Mouse (Mus musculus) liver, embryonic 14.5 days (tissue): ENCODE results near the gene Terf2.

Experiments
- CTCF ChIP-seq: IDR thresholded peaks from 2 replicates; pipeline ENCODE4 v1.5.1; 2016; ENCODE audit warnings: antibody characterized with exemption, low read depth, control low read depth
- EP300 ChIP-seq: IDR thresholded peaks from 2 replicates; pipeline ENCODE4 v1.6.1; 2016; ENCODE audit warnings: antibody characterized with exemption, low read depth

DNA sequence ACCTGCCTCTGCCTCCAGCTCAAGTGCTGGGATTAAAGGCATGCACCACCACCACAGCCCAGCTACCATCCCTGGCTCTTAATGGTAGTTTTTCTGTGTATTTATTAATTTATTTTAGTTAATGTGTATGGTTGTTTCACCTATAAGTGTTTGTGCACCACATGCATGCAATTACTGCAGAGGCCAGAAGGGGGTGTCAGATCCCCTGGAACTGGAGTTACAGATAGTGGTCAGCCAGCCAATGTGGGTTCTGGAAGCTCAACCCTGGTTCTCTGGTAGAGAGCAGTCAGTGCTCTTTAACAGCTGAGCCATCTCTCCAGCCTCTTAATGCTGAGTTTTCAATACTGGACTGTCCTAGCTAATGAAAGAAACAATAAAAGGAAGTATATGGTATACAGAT is 24.5 kb upstream of the Terf2 start:
- TF ChIP-seq CTCF (peak; percentile 63), EP300 (no peak)
